Mouse (Mus musculus) cerebellum, postnatal 4 days (tissue): Measurements from ENCODE around the gene Prkcd.
A peak's percentile ranks its signal among the peaks of the same experiment; 100 is the strongest.

Source experiments
- DNase-seq, 2 experiments: peaks; one replicate each; pipeline ENCODE4 v3.0.0; 2022; ENCODE audit warnings: low spot score in 2 of 2, mixed read lengths in 1 of 2

Gene Prkcd

GRCm38 (mm10) chr14:30635219-30635910 is 9.4 kb upstream of the Prkcd start:
- DNase-seq, result no peak

DNA sequence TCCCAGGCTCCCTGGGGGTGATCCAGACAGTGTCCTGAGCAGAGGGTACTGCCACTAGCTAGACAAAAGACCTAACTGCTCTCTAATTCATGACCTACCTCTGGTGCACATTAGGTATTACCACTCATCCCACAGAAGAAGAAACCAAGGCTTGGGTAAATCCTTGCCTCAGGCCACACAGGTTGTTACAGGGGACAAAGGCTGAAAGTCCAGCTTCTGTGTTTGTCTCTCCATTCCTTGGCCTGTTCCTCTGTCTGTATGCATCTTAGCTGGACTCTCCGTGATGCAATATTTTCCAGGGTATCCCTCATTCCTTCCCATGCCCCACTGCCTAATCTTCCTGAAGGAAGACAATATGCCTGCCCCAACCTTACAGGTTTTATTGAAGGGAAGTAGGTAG is 8.4 kb upstream of the Prkcd start:
- DNase-seq, result no peak

GRCm38 (mm10) chr14:30633708-30634107 is 7.7 kb upstream of the Prkcd start:
- no peak for DNase-seq

GRCm38 (mm10) chr14:30631834-30632233 is 5.8 kb upstream of the Prkcd start:
- DNase-seq, result no peak

DNA sequence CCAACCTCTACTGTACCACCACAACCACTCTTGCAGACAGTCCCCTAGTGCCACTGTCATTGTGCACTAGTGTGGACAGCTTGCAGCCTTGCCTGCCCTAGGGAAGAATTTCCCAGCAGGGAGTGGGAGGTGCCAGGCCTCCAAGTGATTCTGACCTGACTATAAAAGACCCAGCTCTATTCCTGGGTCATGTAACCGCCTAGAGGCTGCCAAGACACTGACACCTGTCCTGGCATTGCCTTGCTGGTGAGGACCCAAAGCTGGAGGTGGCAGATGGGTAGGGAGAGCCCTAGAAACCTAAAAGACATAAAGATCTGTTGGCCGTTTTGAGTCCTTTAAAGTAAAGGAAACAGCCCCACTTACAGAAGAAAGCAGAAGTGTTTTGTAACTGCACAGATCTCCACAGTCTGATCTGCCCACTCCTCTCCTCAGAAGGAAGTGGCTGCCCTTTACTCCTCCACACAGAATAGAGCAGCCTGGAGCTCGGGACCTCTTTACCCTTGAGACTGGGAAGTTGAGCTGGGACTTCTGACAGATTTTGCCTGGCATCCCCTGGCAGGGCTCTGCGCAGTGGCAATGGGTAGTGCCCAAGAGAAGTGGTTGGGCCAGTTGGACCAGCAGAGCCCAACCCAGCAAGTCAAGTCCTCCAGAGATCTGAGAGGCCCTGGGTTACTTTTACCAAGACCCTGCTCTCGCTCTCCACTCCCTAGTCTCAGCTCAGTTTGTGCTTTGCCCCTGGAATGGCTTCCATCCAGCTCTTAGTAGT is 5.0 kb upstream of the Prkcd start:
- no peak for DNase-seq

GRCm38 (mm10) chr14:30629839-30630238 is 3.8 kb upstream of the Prkcd start:
- DNase-seq, result no peak

DNA sequence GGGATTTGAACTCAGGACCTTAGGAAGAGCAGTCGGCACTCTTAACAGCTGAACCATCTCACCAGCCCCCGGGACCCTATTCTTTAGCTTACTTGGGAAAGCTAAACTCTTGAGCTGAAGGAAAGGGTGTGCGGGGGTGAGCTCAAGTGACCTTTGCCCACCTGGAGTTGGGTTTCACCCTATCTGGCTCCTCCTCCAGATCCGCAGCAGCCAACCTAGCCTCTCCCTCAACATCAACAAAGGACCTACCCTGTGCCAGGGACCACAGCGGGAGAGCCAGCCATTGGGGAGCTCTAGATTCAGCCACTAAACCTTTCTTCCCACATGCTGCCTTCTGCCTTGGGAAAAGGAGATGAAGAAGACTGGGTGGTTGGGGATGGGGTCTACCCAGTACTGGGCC is 2.2 kb upstream of the Prkcd start:
- DNase-seq, result no peak

GRCm38 (mm10) chr14:30626756-30627742 is 1.0 kb upstream of the Prkcd start:
- no peak for DNase-seq

DNA sequence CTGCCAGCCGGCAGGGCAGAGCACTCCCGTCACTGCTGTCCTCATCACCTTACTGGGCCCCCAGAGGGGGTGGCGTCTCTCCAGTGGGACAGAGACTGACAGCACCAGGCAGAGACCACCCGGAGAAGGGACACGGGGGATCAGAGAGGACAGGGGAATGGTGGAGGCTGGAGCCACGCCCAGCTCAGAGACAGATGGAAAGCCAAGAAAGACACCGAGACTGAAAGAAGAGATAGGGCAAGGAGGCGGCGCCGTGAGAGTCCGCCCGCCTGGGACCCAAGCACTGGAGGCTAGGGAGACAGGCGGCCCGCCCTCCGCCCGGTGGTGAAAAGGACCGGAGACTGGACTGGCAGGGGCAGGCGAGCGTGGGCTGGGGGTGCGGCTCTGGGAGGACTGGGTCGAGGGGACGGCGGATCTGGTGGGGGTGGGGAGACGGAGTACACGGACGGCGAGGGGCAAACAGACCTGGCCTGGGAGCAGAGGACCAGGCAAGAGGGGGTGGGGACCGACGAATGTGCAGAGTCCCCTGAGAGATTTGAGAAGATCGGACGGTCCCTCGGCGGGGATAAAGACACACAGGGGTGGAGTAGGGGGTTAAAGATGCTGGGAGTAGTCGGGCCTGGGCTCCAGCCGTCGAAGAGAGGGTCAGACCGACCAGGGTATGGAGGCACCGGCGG is 741 bp downstream of the Prkcd start:
- DNase-seq, result peak in 1 of 2 experiments; percentile 9

DNA sequence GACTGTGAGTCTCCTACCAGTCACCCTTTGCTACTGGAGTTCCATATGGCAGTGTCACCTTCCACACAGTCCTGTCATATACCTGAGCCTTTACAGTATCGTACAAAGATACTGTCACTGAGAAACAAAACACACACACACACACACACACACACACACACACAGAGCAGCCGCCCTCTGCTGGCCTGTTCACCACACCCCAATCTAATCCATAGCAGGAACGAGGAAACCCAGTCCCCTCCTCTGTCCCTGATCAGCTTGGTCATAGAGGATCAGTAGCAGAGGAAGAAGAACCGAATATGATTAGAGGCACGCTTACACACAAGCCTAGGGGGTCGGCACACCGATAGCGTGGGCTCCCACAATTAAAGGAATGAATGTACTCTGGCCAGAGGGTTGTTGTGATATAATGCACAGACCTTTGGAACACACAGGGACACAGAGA is 1.7 kb downstream of the Prkcd start:
- no peak for DNase-seq

GRCm38 (mm10) chr14:30622556-30622955 is 3.5 kb downstream of the Prkcd start:
- no peak for DNase-seq

DNA sequence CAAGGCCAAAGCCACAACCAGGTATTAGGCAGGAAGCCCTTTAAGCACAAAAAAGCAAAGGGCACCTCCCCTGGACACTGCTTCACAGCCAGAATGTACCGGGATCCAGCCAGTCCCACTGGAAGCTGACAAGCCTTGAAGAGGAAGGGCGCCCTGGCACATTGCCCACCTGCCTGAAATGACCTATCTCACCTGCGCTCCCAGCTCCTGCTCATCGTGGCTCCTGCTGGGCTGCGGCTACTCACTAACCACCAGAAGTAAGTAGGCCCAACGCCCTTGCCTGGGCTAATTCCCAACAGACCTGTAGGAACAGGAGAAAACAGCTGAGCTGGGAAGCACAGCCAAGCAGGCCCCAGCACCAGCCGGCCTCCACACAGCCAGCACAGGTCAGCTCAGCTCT is 3.9 kb downstream of the Prkcd start:
- DNase-seq, result no peak

DNA sequence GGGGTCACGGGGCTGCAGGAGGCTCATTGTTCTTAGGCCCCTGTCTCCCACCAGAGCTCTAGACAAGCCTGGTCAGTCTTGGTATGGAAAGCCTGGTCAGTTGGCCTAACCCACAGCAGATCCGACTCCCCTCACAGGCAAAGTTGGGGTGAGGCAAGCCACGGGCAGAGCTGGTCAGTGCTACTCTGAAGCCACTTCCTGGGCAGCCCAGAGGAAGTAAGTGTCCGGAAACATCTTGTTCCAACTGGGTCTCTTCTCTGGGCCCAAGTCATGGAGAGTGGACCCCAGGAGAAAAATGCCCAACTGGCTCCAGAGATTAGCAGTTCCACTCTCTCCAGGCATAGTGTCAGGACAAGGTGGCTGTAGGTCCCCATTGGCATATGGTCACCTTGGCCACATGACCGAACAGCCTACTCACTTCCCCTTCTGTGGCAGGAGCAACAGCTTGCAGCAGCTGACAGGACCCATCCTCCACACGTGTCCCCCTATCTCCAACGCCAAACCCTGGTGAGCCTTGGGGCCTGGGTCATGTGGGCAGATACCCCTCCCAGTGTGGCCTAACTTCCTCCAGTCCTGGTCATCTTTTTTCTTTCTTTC is 5.9 kb downstream of the Prkcd start:
- DNase-seq, result no peak

DNA sequence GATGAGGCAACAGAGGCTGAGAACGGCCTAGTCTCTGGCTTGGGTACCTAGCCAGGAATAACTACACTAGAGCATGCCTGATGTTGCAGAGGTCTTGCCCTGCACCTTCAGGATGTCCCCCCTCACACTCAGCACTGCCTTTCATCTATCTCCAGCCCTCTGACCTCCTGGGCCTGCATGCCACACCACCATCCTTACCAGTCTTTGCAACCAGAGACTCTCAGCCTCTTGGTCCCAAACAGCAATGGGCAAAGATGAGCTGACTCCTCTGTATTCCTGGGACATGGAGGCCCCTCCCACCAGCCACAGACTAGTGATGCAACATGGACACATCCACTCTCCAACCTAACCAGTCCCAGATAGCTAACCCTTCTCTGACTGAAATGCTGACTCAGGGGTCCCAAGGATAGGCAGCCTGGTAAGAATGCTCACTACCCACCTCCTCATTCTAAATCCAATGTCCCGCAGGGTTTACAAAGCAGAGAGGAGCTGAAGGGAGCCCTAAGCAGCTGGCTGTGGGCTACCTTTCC is 7.2 kb downstream of the Prkcd start:
- DNase-seq, result no peak

DNA sequence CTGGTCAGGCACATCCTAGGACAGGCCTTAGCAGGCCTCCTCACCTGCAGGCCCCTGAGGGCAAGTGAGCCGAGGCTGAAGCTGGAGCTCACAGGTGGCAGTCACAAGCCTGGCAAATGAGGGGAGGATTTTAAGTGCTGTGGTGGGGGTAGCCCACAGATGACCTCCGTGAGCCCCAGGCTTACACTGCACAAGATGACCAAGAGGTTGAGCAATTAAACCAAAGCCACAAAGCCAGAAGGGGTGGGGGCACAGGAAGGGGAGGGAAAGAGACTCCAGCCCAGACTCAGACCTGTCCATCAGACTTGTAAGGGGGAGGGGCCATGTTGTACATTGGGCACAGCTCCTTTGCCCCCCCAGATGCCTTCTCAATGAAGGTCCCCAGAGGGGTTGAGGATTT is 9.3 kb downstream of the Prkcd start:
- DNase-seq, result no peak

DNA sequence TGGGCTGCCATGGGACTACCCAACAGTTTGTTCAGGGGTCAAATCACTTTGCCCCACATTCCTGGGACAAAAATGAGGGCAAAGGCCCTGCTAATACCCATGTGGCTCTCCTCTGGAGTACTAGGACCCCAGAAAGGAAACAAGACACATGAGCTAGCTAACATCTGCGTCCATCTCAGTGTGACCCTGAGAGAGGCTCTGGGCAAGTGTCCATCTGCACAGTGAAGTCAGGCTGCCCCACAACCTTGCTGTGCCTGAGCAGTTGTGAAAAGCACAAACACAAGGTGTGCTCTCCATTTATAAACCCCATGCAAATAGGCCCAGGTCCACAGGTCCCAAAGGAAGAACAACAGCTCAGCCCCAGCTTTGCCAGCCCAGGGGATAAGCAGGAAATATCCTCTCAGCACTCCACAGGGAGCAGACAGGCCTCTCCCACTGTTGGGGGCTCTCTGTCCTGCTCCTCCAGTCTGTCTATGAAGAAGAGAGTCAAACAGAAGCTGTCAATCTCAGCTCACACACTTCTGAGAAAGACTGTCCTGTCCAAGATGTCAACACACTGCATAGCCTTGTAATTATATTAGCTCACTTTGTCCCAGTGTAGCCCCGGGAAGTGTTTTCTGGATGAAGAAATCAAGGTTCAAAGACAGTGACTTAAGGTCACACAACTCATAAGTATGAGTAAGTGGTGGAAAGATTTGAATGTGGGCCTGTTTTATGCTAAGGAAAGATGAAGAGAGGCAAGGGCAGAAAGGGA is 12.9 kb downstream of the Prkcd start:
- DNase-seq, result no peak

GRCm38 (mm10) chr14:30612523-30612922 is 13.5 kb downstream of the Prkcd start:
- peak; percentile 73 to 87 for DNase-seq

DNA sequence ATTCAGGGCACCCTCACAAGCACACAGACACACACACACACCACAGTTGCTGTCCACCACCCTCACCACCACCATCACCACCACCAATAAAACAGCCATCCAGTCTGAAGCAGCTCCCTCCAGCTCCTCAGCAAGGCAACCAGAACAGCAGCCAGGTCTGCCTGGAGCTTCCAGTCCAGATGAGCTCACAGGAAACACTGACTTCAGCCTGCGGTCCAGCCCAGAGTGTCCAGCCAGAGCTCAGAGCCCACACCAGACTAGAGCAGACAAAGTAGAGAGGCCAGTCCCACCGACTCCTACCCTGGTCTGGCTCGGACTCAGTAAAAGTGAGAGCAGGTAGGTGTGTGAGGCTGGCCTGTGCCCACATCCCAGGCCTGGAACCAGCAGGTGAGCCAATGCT is 15.1 kb downstream of the Prkcd start:
- no peak for DNase-seq

GRCm38 (mm10) chr14:30610304-30610703 is 15.7 kb downstream of the Prkcd start:
- DNase-seq, result no peak

DNA sequence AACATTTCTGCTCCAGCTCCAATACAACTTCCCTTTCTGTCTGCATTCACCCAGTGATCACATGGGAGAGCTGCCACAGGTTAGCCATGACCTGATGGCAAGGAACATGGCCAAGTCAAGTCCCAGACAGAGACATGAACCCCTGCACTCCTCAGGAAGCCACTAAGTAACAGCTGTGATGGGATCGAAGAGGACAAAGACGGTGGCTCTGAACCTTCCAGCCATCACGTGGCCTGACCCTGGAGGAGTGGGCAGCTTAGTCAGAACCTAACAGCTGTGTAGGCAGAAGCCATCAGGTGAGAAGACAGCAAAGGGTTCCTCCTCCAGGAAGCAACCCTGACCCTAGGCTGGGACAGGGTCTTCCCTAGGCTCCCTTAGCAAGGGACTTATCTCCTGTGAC is 16.5 kb downstream of the Prkcd start:
- no peak for DNase-seq
